Mouse (Mus musculus) embryonic stem cell, embryonic (primary cell): Measurements from ENCODE around the gene Cdc6.

Experiments
- CTCF ChIA-PET, 4 experiments: fragments of 300-600 bp in 2 of 4; fragments of 350-600 bp in 2 of 4; sonication (Branson Sonifier 250); formaldehyde crosslinking; loops; one replicate each; lab custom pipeline; 2022; ENCODE audit warnings: inconsistent platforms in 2 of 4; lab: Charles Lee
- POLR2A ChIA-PET, 4 experiments: fragments of 300-600 bp in 2 of 4; fragments of 350-600 bp in 2 of 4; sonication (Branson Sonifier 250); formaldehyde crosslinking; loops; one replicate each; lab custom pipeline; 2022; ENCODE audit warnings: antibody characterized with exemption in 4 of 4, inconsistent platforms in 1 of 4; lab: Charles Lee

Cdc6 gene

GRCm38 (mm10) chr11:98942555-98942922, 34.9 kb downstream of the Cdc6 start:
- ChIA-PET CTCF (interaction anchor here in 2 of 4 experiments (0.7 to 0.9 kb wide), 2 partner anchors 11 to 12 kb away, joined by 3 read pairs; no protein-coding TSS in a partner anchor), POLR2A (interaction anchor here in 3 of 4 experiments (0.8 to 6.9 kb wide), 13 partner anchors 10 to 80 kb away, joined by 3 to 103 read pairs (median 23); partner anchors contain the start of genes Rara (in 3 of the 3) and Wipf2 (in 1 of the 3))

GRCm38 (mm10) chr11:98942923-98943641, 35.5 kb downstream of the Cdc6 start:
- CTCF ChIA-PET, result interaction anchor here (0.9 to 2.9 kb wide), 8 partner anchors 10 to 367 kb away, joined by 3 to 26 read pairs (median 6); no protein-coding TSS in a partner anchor
- POLR2A ChIA-PET, result interaction anchor here (0.5 to 6.9 kb wide), 25 partner anchors 10 to 1377 kb away, joined by 3 to 103 read pairs (median 10); partner anchors contain the start of genes Cdc6 (in 1 of the 4), Msl1 (in 1 of the 4), Psmd3 (in 1 of the 4) and Rara (in 1 of the 4)

GRCm38 (mm10) chr11:98943741-98944461, 36.3 kb downstream of the Cdc6 start:
- ChIA-PET CTCF (interaction anchor here (0.6 to 2.9 kb wide), 12 partner anchors 9 to 366 kb away, joined by 3 to 26 read pairs (median 5); no protein-coding TSS in a partner anchor), POLR2A (interaction anchor here (0.5 to 6.9 kb wide), 30 partner anchors 9 to 1415 kb away, joined by 3 to 103 read pairs (median 6); partner anchors contain the start of genes Eif1 (in 2 of the 4), Rara (in 2 of the 4), Cdc6 (in 1 of the 4) and Msl1 (in 1 of the 4))

- CTCF ChIA-PET, result interaction anchor here (0.6 to 2.9 kb wide), 15 partner anchors 9 to 1990 kb away, joined by 3 to 26 read pairs (median 4); no protein-coding TSS in a partner anchor
Observed at GRCm38 (mm10) chr11:98944897-98945604, 37.5 kb downstream of the Cdc6 start.

GRCm38 (mm10) chr11:98945605-98945977, 38.0 kb downstream of the Cdc6 start:
- ChIA-PET CTCF (interaction anchor here in 3 of 4 experiments (0.6 to 2.9 kb wide), 8 partner anchors 9 to 120 kb away, joined by 3 to 26 read pairs (median 3); no protein-coding TSS in a partner anchor), POLR2A (interaction anchor here (0.9 to 6.9 kb wide), 16 partner anchors 8 to 1374 kb away, joined by 3 to 103 read pairs (median 9); partner anchors contain the start of gene Eif1 (in 1 of the 4))

More at GRCm38 (mm10) chr11:98944897-98945604, 37.5 kb downstream of the Cdc6 start:
- POLR2A ChIA-PET, result interaction anchor here (0.6 to 6.9 kb wide), 26 partner anchors 8 to 1375 kb away, joined by 3 to 103 read pairs (median 6); partner anchors contain the start of genes Eif1 (in 2 of the 4), Rara (in 2 of the 4), Med24 (in 1 of the 4) and Wipf2 (in 1 of the 4)

- ChIA-PET CTCF (interaction anchor here in 2 of 4 experiments (0.5 to 1.3 kb wide), 4 partner anchors 11 to 536 kb away, joined by 3 to 11 read pairs (median 4); partner anchors contain the start of gene Erbb2 (in 1 of the 2)), POLR2A (interaction anchor here in 2 of 4 experiments (0.6 to 8.7 kb wide), 8 partner anchors 11 to 158 kb away, joined by 3 to 83 read pairs (median 4); partner anchors contain the start of gene Cdc6 (in 1 of the 2))
Observed at GRCm38 (mm10) chr11:98947969-98948569, 40.5 kb downstream of the Cdc6 start.

GRCm38 (mm10) chr11:98949242-98949957, 41.8 kb downstream of the Cdc6 start:
- CTCF ChIA-PET, result interaction anchor here in 3 of 4 experiments (0.6 to 1.3 kb wide), 4 partner anchors 8 to 174 kb away, joined by 3 to 7 read pairs (median 4); no protein-coding TSS in a partner anchor
- POLR2A ChIA-PET, result interaction anchor here in 3 of 4 experiments (0.6 to 8.7 kb wide), 12 partner anchors 9 to 1371 kb away, joined by 3 to 83 read pairs (median 4); no protein-coding TSS in a partner anchor

- CTCF ChIA-PET, result interaction anchor here in 1 of 4 experiments (1.0 kb wide), 1 partner anchor 9 kb away, joined by 3 read pairs; no protein-coding TSS in a partner anchor
- POLR2A ChIA-PET, result interaction anchor here in 3 of 4 experiments (0.6 to 8.7 kb wide), 10 partner anchors 9 to 138 kb away, joined by 3 to 83 read pairs (median 4); no protein-coding TSS in a partner anchor
Observed at GRCm38 (mm10) chr11:98949958-98950460, 42.4 kb downstream of the Cdc6 start.

- POLR2A ChIA-PET, result interaction anchor here in 2 of 4 experiments (0.6 to 8.7 kb wide), 9 partner anchors 9 to 138 kb away, joined by 3 to 83 read pairs (median 6); no protein-coding TSS in a partner anchor
- CTCF ChIA-PET, result interaction anchor here in 1 of 4 experiments (0.7 to 1.0 kb wide), 2 partner anchors 9 to 27 kb away, joined by 3 read pairs; no protein-coding TSS in a partner anchor
Observed at GRCm38 (mm10) chr11:98950484-98950883, 42.9 kb downstream of the Cdc6 start.

- POLR2A ChIA-PET, result interaction anchor here in 2 of 4 experiments (0.6 to 8.7 kb wide), 14 partner anchors 8 to 212 kb away, joined by 3 to 103 read pairs (median 6); no protein-coding TSS in a partner anchor
- CTCF ChIA-PET, result interaction anchor here in 3 of 4 experiments (0.7 to 1.5 kb wide), 8 partner anchors 10 to 41 kb away, joined by 3 to 4 read pairs (median 3); no protein-coding TSS in a partner anchor
Observed at GRCm38 (mm10) chr11:98951026-98951906, 43.7 kb downstream of the Cdc6 start.

- CTCF ChIA-PET, result interaction anchor here (0.6 to 1.8 kb wide), 13 partner anchors 8 to 177 kb away, joined by 3 to 11 read pairs (median 4); no protein-coding TSS in a partner anchor
- POLR2A ChIA-PET, result interaction anchor here in 3 of 4 experiments (0.8 to 8.7 kb wide), 16 partner anchors 8 to 211 kb away, joined by 3 to 103 read pairs (median 5); no protein-coding TSS in a partner anchor
Observed at GRCm38 (mm10) chr11:98952111-98952510, 44.5 kb downstream of the Cdc6 start.

GRCm38 (mm10) chr11:98952736-98953135, 45.1 kb downstream of the Cdc6 start:
- POLR2A ChIA-PET, result interaction anchor here in 3 of 4 experiments (0.6 to 8.7 kb wide), 26 partner anchors 8 to 1684 kb away, joined by 3 to 103 read pairs (median 4); partner anchors contain the start of gene Cdc6 (in 1 of the 3)
- CTCF ChIA-PET, result interaction anchor here (0.6 to 3.9 kb wide), 20 partner anchors 8 to 177 kb away, joined by 3 to 26 read pairs (median 4); no protein-coding TSS in a partner anchor

- ChIA-PET POLR2A (interaction anchor here in 3 of 4 experiments (0.5 to 8.7 kb wide), 29 partner anchors 8 to 1683 kb away, joined by 3 to 103 read pairs (median 4); partner anchors contain the start of genes Cdc6 (in 1 of the 3) and Psmd3 (in 1 of the 3)), CTCF (interaction anchor here (0.5 to 3.9 kb wide), 25 partner anchors 9 to 407 kb away, joined by 3 to 26 read pairs (median 4); no protein-coding TSS in a partner anchor)
Observed at GRCm38 (mm10) chr11:98953361-98953760, 45.8 kb downstream of the Cdc6 start.
